Mouse (Mus musculus) kidney, embryonic 16.5 days (tissue): ENCODE data around the gene Acad12. TPM values are rescaled to one million over a fixed set of nuclear protein-coding genes. Genes with fewer than 3 reads are reported as not detected.
"Not testable (repeated sequence)": the region's sequence is repeated elsewhere in the genome, so short reads cannot be mapped to it uniquely, and the experiment has no call there.

Experiments
- ATAC-seq: fragments of 200-750 bp; cut with Nextera tagmentation; 2 replicates; pipeline ENCODE4 v1.8.0; 2017; ENCODE audit warnings: moderate TSS enrichment; ENCODE audit not compliant: low FRiP score, low TSS enrichment
- H3K27ac ChIP-seq: fragments of 300-500 bp; sonication (generic); 2 replicates; pipeline ENCODE4 v1.5.1; 2014; ENCODE audit warnings: low read length
- H3K27me3 ChIP-seq: fragments of 300-500 bp; sonication (generic); 2 replicates; pipeline ENCODE4 v1.6.1; 2014; ENCODE audit warnings: low read length, control low read depth, mixed read lengths; ENCODE audit not compliant: insufficient read depth
- H3K36me3 ChIP-seq: fragments of 300-500 bp; sonication (generic); 2 replicates; pipeline ENCODE4 v1.6.1; 2014; ENCODE audit warnings: low read length, control low read depth, mixed read lengths; ENCODE audit not compliant: insufficient read depth
- H3K4me1 ChIP-seq: fragments of 300-500 bp; sonication (generic); 2 replicates; pipeline ENCODE4 v1.6.1; 2014; ENCODE audit warnings: low read length, control low read depth, mixed read lengths; ENCODE audit not compliant: insufficient read depth
- H3K4me2 ChIP-seq: fragments of 300-500 bp; sonication (generic); replicated peaks from 2 replicates; pipeline ENCODE4 v1.6.1; 2014; ENCODE audit warnings: low read depth, low read length
- H3K4me3 ChIP-seq: fragments of 300-500 bp; sonication (generic); 2 replicates; pipeline ENCODE4 v1.5.1; 2014; ENCODE audit warnings: mild to moderate bottlenecking, low read length
- H3K9ac ChIP-seq: fragments of 300-500 bp; sonication (generic); replicated peaks from 2 replicates; pipeline ENCODE4 v1.6.1; 2014; ENCODE audit warnings: low read length
- H3K9me3 ChIP-seq: fragments of 300-500 bp; sonication (generic); 2 replicates; pipeline ENCODE4 v1.6.1; 2016; ENCODE audit warnings: low read length, control low read depth
- WGBS: fragments of 180-500 bp; shearing (Covaris S2); extraction: QIAGEN DNeasy Blood & Tissue Kit; methylation state at CpG from one replicate; pipeline ENCODE4 v1.1.7; 2014; 5-methylcytosine and 5-hydroxymethylcytosine counted together
- polyA plus RNA-seq: library from polyadenylated mRNA; unstranded; fragments of >200 nt; fragmentation: Nextera tagmentation; extraction: Ambion mirVana; gene quantifications from 2 replicates; pipeline ENCODE4 v1.2.1, GENCODE M21; 2015

Acad12 gene
- polyA plus RNA-seq, 1 experiment from 2014 or later = 3.5 TPM

DNA sequence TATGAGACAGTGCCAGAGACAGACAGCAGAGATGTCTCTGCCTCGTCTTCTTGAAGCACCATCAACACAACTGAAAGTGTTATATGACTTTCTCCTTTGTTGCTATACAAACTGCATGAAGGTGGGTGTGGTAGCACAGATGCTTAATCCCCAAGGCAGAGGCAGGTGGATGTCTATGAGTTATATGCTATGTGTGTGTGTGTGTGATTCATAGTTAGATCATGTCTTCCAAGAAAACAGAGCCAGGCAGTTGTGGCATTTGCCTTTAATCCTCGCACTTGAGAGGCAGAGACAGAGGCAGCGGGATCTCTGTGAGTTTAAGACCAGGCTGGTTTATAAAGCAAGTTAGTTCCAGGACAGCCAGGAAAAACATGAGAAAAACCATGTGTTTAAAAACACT lies 4.5 kb upstream of the Acad12 start:
- no peak overlapping the region for H3K4me2 ChIP-seq
- no peak for ATAC-seq
- H3K4me1 ChIP-seq = peaks cover 10% of the 10 kb centered on the region
- no peak overlapping the region for H3K27ac ChIP-seq
- H3K9me3 ChIP-seq = no peaks in the 10 kb centered on the region
- WGBS = 81% methylated on average over 3 of the region's 3 CpGs
- H3K27me3 ChIP-seq = no peaks in the 10 kb centered on the region
- no peak overlapping the region for H3K9ac ChIP-seq
- H3K36me3 ChIP-seq = no peaks in the 10 kb centered on the region
- no peak overlapping the region for H3K4me3 ChIP-seq

GRCm38 (mm10) chr5:121621102-121621501 lies 2.4 kb upstream of the Acad12 start:
- H3K27ac ChIP-seq = no peak overlapping the region
- no peaks in the 10 kb centered on the region for H3K36me3 ChIP-seq
- no peaks in the 10 kb centered on the region for H3K27me3 ChIP-seq
- H3K4me3 ChIP-seq = no peak overlapping the region
- H3K9me3 ChIP-seq = no peaks in the 10 kb centered on the region
- WGBS = 89% methylated on average over 5 of the region's 5 CpGs
- H3K4me1 ChIP-seq = peaks cover 11% of the 10 kb centered on the region
- no peak for ATAC-seq
- H3K4me2 ChIP-seq = no peak overlapping the region
- no peak overlapping the region for H3K9ac ChIP-seq

- H3K27me3 ChIP-seq, H3K9me3 ChIP-seq, ATAC-seq, H3K36me3 ChIP-seq, H3K4me1 ChIP-seq, H3K27ac ChIP-seq, H3K4me2 ChIP-seq, H3K4me3 ChIP-seq, H3K9ac ChIP-seq: not testable (repeated sequence)
- 78% methylated on average over 3 of the region's 3 CpGs for WGBS
Measured at GRCm38 (mm10) chr5:121614921-121615320, 3.8 kb downstream of the Acad12 start.

GRCm38 (mm10) chr5:121612036-121612435 lies 6.7 kb downstream of the Acad12 start:
- Histone ChIP-seq H3K27ac (no peak overlapping the region), H3K4me3 (no peak overlapping the region), H3K27me3 (no peaks in the 10 kb centered on the region), H3K4me1 (no peaks in the 10 kb centered on the region), H3K4me2 (no peak overlapping the region), H3K9ac (no peak overlapping the region), H3K36me3 (no peaks in the 10 kb centered on the region), H3K9me3 (no peaks in the 10 kb centered on the region)
- 75% methylated on average over 6 of the region's 6 CpGs for WGBS
- no peak for ATAC-seq

- not testable (repeated sequence) for H3K27ac ChIP-seq, ATAC-seq, H3K4me1 ChIP-seq, H3K4me3 ChIP-seq, H3K4me2 ChIP-seq, H3K36me3 ChIP-seq, H3K9me3 ChIP-seq, H3K27me3 ChIP-seq, H3K9ac ChIP-seq
- 48% methylated on average over 8 of the region's 8 CpGs for WGBS
Measured at GRCm38 (mm10) chr5:121609556-121610135, 9.1 kb downstream of the Acad12 start.

DNA sequence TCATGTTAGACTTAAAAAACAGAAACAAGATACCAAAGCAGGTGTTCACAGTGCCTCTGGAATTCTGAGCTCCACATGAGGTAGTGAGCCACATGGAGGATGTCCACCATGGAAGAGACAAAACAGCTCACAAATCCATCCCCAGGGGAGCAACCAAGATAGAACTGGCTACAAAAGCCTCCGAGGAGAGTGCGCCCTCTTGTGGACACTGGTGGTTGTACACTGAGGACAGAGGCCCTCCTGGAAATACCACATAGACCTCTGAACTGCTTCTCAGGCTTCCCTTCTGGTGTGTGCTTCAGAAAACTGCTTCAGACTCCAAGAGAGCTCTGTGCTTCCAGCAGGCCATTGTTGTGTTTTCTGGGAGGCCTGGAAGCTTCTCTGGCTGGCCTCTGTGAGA lies 12.6 kb downstream of the Acad12 start:
- ATAC-seq = no peak
- no peaks in the 10 kb centered on the region for H3K36me3 ChIP-seq
- no peak overlapping the region for H3K27ac ChIP-seq
- H3K4me2 ChIP-seq = no peak overlapping the region
- H3K4me1 ChIP-seq = peaks cover 4% of the 10 kb centered on the region; the same call in 1 of the 2 replicates
- H3K27me3 ChIP-seq = no peaks in the 10 kb centered on the region
- H3K4me3 ChIP-seq = no peak overlapping the region
- no peak overlapping the region for H3K9ac ChIP-seq
- 0% methylated on average over 2 of the region's 2 CpGs for WGBS
- no peaks in the 10 kb centered on the region for H3K9me3 ChIP-seq

GRCm38 (mm10) chr5:121603815-121604214 lies 14.9 kb downstream of the Acad12 start:
- H3K9ac ChIP-seq, H3K27ac ChIP-seq, H3K27me3 ChIP-seq, H3K4me2 ChIP-seq, H3K36me3 ChIP-seq, H3K4me1 ChIP-seq, ATAC-seq, H3K9me3 ChIP-seq, H3K4me3 ChIP-seq: not testable (repeated sequence)
- WGBS = 67% methylated on average over 1 of the region's 1 CpGs

GRCm38 (mm10) chr5:121601547-121602299 lies 17.0 kb downstream of the Acad12 start:
- no peak overlapping the region for H3K27ac ChIP-seq
- no peaks in the 10 kb centered on the region for H3K9me3 ChIP-seq
- 0 out of 2 replicates have a peak, but pooled peaks have one; percentile 47 for ATAC-seq
- H3K4me1 ChIP-seq = peaks cover 4% of the 10 kb centered on the region; the same call in 1 of the 2 replicates
- no peaks in the 10 kb centered on the region for H3K36me3 ChIP-seq
- no peak overlapping the region for H3K4me2 ChIP-seq
- no peak overlapping the region for H3K4me3 ChIP-seq
- no peaks in the 10 kb centered on the region for H3K27me3 ChIP-seq
- 0 out of 2 replicates have a peak overlapping the region, but pooled peaks have one; percentile 12 for H3K9ac ChIP-seq
- WGBS = 31% methylated on average over 9 of the region's 9 CpGs

DNA sequence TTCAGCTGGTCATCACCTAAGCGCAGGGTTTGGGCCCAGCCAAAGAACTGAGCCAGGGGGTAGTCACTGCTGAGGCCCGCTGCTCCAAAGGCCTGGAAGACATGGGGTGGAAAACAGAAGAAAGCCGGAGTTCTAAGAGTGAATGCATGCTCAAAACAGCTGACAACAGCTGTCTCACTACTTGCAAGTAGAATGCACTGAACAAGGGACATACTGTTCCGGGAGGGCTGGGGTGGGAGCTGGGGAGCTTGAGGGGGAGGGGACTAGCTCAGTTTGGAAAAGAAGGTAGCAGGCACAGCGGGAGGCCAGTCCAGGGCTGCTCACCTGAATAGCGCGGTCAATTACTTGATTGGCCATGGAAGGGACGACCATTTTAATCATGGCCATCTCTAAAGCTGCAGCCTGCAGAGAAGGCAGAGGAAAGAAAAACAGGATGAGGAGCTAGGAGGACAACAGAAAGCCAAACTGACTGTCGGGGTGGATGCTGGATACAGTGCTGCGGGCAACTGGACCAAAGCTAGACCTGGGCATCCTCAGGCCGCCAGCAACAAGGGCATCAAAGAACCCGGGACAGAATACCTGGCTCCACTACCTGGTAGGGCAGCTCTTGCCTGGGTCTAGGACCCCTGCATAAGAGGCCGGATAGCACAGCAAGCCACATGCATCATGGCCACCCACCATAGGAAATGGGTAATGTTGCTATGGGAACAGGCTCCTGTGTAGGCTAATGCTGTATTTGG lies 19.7 kb downstream of the Acad12 start:
- H3K27me3 ChIP-seq = no peaks in the 10 kb centered on the region
- H3K27ac ChIP-seq = no peak overlapping the region
- no peak overlapping the region for H3K9ac ChIP-seq
- no peak overlapping the region for H3K4me3 ChIP-seq
- WGBS = 75% methylated on average over 13 of the region's 13 CpGs
- no peaks in the 10 kb centered on the region for H3K36me3 ChIP-seq
- peaks cover 9% of the 10 kb centered on the region; the same call in 1 of the 2 replicates for H3K4me1 ChIP-seq
- H3K4me2 ChIP-seq = no peak overlapping the region
- ATAC-seq = no peak
- H3K9me3 ChIP-seq = no peaks in the 10 kb centered on the region
